Mouse (Mus musculus) layer of hippocampus, postnatal 10 days (tissue): Measurements from ENCODE around the gene Hist1h2bk. TPM values are rescaled to one million over a fixed set of nuclear protein-coding genes. Genes with fewer than 3 reads are reported as not detected.
"Not testable (repeated sequence)": the region's sequence is repeated elsewhere in the genome, so short reads cannot be mapped to it uniquely, and the experiment has no call there.

Source experiments
- DNase-seq, 2 experiments: peaks; one replicate each; pipeline ENCODE4 v3.0.0; 2021; ENCODE audit warnings: low spot score in 2 of 2
- total RNA-seq, 2 experiments: library from RNA; stranded (reverse); gene quantifications; 2 replicates each; pipeline ENCODE4 v1.2.3; 2021

Gene Hist1h2bk
- total RNA-seq, 2 experiments from 2014 or later, result 73.9 to 80.0 TPM

GRCm38 (mm10) chr13:22039951-22040463 is 4.3 kb downstream of the Hist1h2bk start:
- no peak for DNase-seq

GRCm38 (mm10) chr13:22040464-22041141 is 4.9 kb downstream of the Hist1h2bk start:
- no peak for DNase-seq

DNA sequence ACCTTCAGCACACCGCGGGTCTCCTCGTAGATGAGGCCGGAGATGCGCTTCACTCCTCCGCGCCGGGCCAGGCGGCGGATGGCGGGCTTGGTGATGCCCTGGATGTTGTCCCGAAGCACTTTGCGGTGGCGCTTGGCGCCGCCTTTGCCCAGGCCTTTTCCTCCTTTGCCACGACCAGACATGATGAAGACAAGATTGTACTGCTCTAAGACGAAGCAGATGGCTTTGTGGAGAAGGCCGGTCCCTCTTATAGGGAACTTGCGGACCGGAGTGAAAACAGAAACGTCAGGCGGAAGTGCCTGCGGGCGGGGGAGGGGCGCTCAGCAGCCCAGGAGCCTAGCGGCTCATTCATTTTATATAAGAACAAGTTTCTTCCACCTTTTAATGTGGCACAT is 5.5 kb downstream of the Hist1h2bk start, which contains the start of gene Hist1h4i:
Gene Hist1h4i, minus strand, starts transcription at position 221 of the 395 bp plus-strand sequence.
- DNase-seq, result peak; percentile 95 to 97

DNA sequence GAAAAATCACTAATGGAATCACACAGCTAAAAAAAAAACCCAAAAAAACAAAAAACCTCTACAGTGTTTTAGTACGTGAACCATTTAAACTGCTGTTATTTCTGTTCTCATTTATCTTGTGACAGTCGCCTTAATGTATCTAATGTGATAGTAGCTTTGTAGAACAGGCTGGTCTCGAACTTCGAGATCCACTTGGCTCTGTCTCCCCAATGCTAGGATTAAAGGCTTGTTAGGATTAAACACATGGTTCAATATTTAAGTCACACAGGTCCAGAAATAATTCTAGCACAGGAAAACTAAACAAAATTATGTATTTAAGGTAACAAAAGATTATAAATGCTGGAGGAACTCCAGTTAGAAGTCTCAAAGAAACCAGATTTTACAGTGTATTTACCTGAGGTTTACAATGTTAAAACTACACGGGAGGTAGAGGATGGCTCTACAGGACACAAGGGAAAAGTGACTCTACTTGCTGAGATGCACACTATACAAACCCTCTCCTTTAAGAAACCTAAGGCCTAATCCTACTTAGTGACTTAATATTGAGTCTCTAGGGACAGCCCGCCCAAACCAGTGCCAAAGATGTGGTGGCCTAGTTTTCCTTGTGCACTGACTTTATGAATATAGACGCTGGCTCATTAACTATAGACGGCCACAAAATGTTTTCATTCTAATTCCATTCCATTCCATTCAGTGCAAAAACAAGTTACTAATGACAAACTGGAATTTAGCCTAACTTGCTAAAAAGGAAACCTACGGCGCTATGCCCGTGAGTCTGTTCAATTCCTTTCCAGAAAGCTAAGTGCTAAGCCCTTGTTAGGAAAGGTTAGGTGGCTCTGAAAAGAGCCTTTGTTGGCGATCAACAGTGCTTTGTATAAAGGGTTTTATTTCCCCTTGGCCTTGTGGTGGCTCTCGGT is 6.2 kb downstream of the Hist1h2bk start:
- no peak for DNase-seq

DNA sequence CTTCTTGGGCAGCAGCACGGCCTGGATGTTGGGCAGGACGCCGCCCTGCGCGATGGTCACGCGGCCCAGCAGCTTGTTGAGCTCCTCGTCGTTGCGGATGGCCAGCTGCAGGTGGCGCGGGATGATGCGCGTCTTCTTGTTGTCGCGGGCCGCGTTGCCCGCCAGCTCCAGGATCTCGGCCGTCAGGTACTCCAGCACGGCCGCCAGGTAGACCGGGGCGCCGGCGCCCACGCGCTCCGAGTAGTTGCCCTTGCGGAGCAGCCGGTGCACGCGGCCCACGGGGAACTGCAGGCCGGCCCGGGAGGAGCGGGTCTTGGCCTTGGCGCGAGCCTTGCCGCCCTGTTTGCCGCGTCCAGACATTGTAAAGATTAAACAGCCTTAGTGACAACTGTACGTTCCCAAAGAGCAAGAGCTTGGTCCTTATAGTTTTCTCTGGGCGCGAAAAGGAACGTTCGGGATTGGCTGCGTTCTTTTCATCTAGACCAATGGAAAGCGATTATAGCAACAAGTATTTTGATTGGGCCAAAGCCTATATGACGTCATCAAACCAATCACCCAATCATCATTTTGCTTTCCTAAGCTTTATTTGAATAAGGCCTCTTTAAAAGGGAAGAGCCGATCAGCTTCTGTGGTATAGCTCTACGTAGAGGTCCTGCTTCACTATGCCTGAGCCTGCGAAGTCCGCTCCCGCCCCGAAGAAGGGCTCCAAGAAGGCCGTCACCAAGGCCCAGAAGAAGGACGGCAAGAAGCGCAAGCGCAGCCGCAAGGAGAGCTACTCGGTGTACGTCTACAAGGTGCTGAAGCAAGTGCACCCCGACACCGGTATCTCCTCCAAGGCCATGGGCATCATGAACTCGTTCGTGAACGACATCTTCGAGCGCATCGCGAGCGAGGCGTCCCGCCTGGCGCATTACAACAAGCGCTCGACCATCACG is 7.2 kb downstream of the Hist1h2bk start, which contains the start of the genes Hist1h2ag and Hist1h2bj:
Gene Hist1h2ag, minus strand, starts transcription at position 377 of the 935 bp plus-strand sequence.
Gene Hist1h2bj, plus strand, starts transcription at position 647 of the 935 bp plus-strand sequence.
- peak; percentile 82 to 84 for DNase-seq

DNA sequence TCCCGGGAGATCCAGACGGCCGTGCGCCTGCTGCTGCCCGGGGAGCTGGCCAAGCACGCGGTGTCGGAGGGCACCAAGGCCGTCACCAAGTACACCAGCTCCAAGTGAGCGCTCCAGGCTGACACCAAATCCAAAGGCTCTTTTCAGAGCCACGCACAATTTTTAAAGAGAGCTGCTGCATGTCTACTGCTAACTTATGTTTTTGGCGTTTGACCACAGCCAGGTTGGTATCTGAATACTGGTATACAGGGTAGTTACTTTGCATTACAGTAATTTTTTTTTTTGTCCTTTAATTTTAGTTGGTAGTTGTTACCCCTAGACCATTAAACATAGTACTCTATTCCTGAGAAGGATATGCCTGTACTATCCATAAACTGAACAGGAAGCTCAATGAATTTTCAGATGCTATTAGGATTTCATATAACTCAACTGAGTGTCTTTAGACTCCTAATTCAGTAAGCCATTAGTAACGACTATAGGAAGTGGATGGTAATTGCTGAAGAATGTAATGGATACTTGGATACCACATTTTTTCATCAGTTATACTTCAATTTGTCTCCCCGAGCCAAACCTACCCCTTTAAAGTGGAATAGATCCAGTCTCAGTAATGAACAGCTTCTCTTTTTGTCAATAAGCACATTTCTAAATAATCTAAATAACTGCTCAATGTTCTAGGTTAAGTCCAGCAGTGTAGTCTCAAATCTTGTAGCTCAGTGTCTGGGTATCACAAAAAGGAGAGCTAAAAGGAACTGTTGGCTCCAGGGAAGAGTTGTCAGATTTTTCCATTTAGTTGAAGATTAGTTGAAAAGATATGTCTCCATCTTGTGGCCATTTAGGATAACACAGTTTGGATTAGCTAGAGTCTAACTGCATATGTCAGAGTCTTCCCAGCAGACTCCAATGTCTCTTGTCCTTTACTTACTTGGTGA is 8.1 kb downstream of the Hist1h2bk start:
- DNase-seq, result no peak

DNA sequence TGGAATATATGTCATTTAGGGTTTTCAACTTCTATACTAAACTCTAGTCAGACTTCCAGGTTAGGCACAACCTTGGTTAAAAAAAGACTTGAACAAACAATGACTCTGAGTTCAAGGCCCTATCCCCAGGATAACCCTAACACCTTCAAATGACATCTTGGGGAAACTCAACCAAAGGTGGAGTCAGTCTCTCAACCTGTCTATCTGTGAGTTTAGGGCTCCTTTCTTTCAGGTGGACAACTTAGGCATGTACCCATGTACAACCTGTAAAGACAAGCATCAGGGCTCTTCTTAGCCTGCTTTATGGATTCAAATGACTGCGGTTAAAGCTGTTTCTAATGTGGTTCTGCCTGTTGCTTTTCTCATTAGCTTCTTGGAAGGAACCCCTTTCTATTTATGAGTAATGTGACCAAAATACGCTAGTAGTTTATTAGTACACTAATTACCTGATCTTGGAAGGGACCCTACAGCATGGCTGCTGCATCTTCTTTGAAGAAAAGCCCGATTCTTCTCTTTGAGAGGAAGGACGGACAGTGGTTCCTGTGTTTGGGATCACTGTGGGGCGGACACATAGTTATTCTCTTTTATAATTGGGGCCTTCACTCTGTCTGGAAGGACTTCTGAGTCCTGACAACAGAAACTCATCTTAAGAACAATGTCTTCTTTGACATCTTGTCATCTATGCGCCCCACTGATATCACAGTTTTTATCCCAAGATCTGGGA is 8.9 kb downstream of the Hist1h2bk start:
- no peak for DNase-seq

- DNase-seq, result no peak
Observed at GRCm38 (mm10) chr13:22045311-22045710, 9.6 kb downstream of the Hist1h2bk start.

- no peak for DNase-seq
Observed at GRCm38 (mm10) chr13:22049041-22049440, 13.4 kb downstream of the Hist1h2bk start.

DNA sequence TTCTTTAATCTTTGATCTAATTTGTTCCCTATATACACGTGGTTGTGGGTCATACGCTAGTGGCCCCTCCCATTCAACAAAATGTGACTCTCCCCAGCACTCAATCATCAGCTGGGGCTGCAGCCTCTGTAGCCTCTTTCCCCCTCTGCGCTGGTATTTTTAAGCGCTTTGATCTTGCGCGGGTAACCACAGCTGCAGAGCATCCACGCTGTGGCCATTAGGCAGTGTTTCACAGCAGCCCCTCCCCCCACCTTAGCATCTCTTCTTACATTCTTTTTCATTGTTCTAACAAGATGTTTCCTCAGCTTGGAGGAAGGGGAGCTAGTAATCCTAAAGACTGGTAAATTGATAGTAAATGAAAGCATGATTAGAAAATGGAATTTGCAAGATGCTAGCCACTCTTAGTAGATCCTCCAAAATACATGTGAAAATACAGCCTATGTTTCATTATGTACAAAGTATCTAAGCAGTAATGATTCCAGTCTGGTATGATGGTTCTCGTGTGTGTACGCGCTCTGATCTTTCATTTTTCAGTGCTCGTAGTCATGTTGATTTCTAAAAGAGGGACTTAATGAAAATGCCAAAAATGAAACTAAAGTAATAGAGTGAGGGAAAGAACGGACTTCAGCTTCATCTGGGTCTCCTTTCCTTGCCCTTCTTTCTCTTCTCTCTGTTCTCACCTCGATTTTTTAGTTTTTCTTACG is 14.2 kb downstream of the Hist1h2bk start:
- DNase-seq, result peak; percentile 20 to 40

- DNase-seq, result peak; percentile 86 to 91
Observed at GRCm38 (mm10) chr13:22050591-22051522, 15.2 kb downstream of the Hist1h2bk start.

DNA sequence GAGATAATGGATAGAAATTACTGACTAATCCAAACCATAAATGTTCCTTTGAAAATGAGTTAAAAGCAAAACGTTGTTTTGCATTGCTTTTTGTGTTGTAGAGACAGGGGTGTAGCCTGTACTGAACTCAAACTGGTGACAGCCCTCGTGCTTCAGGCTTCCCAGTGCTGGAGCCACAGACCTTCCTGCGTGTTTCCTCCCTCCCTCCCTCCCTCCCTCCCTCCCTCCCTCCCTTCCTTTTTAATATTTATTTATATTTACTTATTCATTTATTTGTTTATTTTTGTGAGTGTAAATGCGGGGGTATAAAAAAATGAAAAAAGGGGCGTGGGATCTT is 15.8 kb downstream of the Hist1h2bk start:
- no peak for DNase-seq

DNA sequence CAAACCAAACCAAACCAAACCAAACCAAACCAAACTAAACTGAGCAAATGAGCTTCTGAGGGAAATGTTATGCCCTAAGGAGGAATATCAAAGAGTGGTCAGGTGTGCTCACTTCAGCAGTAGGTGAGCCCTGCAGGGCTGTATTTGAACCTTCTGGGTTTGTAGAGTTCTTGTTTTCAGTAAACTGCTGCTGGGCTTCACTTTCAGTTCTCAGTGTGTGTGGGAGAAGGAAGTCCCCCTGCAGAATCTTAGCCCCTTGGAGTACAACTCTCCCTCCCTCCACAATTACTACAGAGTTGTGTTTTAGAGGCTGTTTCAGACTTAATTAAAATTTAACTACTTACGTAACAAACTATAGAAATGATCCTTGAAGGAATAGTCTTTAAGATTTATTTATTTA is 18.1 kb downstream of the Hist1h2bk start:
- DNase-seq, result no peak

- DNase-seq, result no peak
Observed at GRCm38 (mm10) chr13:22061422-22061821, 25.8 kb downstream of the Hist1h2bk start.

DNA sequence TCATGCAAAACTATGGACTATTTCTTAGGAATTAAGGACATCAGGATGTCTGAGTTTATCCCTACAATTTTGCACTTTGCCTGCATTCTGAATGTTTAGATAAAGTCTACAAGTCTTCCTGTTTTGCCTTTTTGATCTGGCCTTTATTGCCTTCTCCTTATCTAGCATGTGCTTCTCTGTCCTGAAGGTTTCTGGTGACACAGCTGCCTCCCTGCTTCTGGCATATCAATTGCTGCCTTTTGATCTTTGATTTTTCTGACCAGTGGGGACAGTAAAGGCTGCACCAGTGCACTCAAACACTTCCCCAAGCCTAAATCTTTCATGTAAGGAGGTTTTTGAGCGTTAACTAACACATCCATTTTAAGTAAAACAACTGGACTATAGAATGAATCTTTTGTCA is 27.8 kb downstream of the Hist1h2bk start:
- DNase-seq, result no peak

- DNase-seq, result not testable (repeated sequence)
Observed at GRCm38 (mm10) chr13:22084140-22084539, 48.5 kb downstream of the Hist1h2bk start, which contains the start of gene Vmn1r188. Gene Vmn1r188 (plus strand): TSS chr13:22084440.
